Mouse (Mus musculus) ES-E14 (cell line): Measurements from ENCODE around the gene Gm5460. TPM values are rescaled to one million over a fixed set of nuclear protein-coding genes. Genes with fewer than 3 reads are reported as not detected.

ENCODE experiments used
- DNase-seq: peaks from one replicate; pipeline ENCODE4 v3.0.0-alpha.2; 2013; ENCODE audit warnings: low read depth, low spot score
- H3K27ac ChIP-seq: 2 replicates; pipeline ENCODE4 v1.5.1; 2012; ENCODE audit warnings: low read depth, mild to moderate bottlenecking, low read length, moderate library complexity, mixed read lengths; ENCODE audit not compliant: poor library complexity, insufficient read depth, severe bottlenecking
- H3K36me3 ChIP-seq: 2 replicates; pipeline ENCODE4 v1.6.1; 2012; ENCODE audit warnings: mild to moderate bottlenecking, low read length, moderate library complexity, mixed read lengths; ENCODE audit not compliant: control insufficient read depth, poor library complexity, insufficient read depth, severe bottlenecking
- H3K4me1 ChIP-seq, 2 experiments: fragments of 150-350 bp in 1 of 2; sonication (generic) in 1 of 2; 2 replicates each; pipeline ENCODE4 v1.6.1; 2012; ENCODE audit warnings: low read length in 2 of 2, mild to moderate bottlenecking in 1 of 2, mixed read lengths in 1 of 2; ENCODE audit not compliant: control insufficient read depth in 2 of 2, insufficient read depth in 2 of 2, poor library complexity in 1 of 2
- H3K4me3 ChIP-seq, 2 experiments: fragments of 150-350 bp in 1 of 2; sonication (generic) in 1 of 2; 2 replicates each; pipeline ENCODE4 v1.5.1; 2012; ENCODE audit warnings: low read length in 2 of 2, low read depth in 1 of 2, mild to moderate bottlenecking in 1 of 2, mixed read lengths in 1 of 2; ENCODE audit not compliant: insufficient read depth in 1 of 2, poor library complexity in 1 of 2, severe bottlenecking in 1 of 2
- H3K9ac ChIP-seq: 2 replicates; pipeline ENCODE4 v1.6.1; 2012; ENCODE audit warnings: low read depth, mild to moderate bottlenecking, low read length, mixed read lengths; ENCODE audit not compliant: poor library complexity, insufficient read depth, severe bottlenecking
- H3K9me3 ChIP-seq: fragments of 150-350 bp; sonication (generic); 2 replicates; pipeline ENCODE4 v1.6.1; 2012; ENCODE audit warnings: low read depth, mild to moderate bottlenecking, low read length; ENCODE audit not compliant: control insufficient read depth, insufficient read depth
- CHD2 ChIP-seq: IDR thresholded peaks from 2 replicates; pipeline ENCODE4 v1.6.1; 2014; ENCODE audit warnings: mild to moderate bottlenecking, low read depth, low read length, inconsistent platforms
- HCFC1 ChIP-seq: IDR thresholded peaks from 2 replicates; pipeline ENCODE4 v1.6.1; 2012; ENCODE audit warnings: low read length, inconsistent platforms, borderline replicate concordance; ENCODE audit not compliant: insufficient read depth
- MAFK ChIP-seq: IDR thresholded peaks from 2 replicates; pipeline ENCODE4 v1.6.1; 2014; ENCODE audit warnings: mild to moderate bottlenecking, low read depth, low read length, inconsistent platforms; ENCODE audit not compliant: insufficient read depth
- ZC3H11A ChIP-seq: IDR thresholded peaks from 2 replicates; pipeline ENCODE4 v1.6.1; 2012; ENCODE audit warnings: low read depth, mild to moderate bottlenecking, inconsistent platforms, low read length, borderline replicate concordance
- ZNF384 ChIP-seq: IDR thresholded peaks from 2 replicates; pipeline ENCODE4 v1.6.1; 2012; ENCODE audit warnings: low read depth, low read length, inconsistent platforms
- in situ Hi-C, 2 experiments: fragments of 600-800 bp; cut with MboI; formaldehyde crosslinking; loops; one replicate each; pipeline ENCODE4 v1.15.1; 2025; ENCODE audit warnings: low sequenced_read_pairs in 2 of 2, inconsistent platforms in 1 of 2; ENCODE audit not compliant: unreplicated experiment in 2 of 2
- total RNA-seq: library from RNA; depleted of rRNA; stranded (reverse); fragments of 300-350 nt; gene quantifications from 2 replicates; pipeline ENCODE4 v1.2.3, GENCODE M21; 2012

The Gm5460 gene
- total RNA-seq, 1 experiment: not detected

- in situ Hi-C loops: loop anchor here (10.0 to 25.0 kb wide), 4 partner anchors 308 to 700 kb away; partner anchors contain the start of gene Ldb3 (in 2 of the 2)
- no peaks in the 10 kb centered on the region for H3K9me3 ChIP-seq
- no peak overlapping the region for H3K27ac ChIP-seq
- TF ChIP-seq CHD2: no peak
- TF ChIP-seq HCFC1: no peak
- TF ChIP-seq ZC3H11A: no peak
- no peak for TF ChIP-seq MAFK
- TF ChIP-seq ZNF384: no peak
- no peak overlapping the region for H3K9ac ChIP-seq
- no peak for DNase-seq
- no peaks in the 10 kb centered on the region for H3K36me3 ChIP-seq
- no peak overlapping the region for H3K4me3 ChIP-seq
- H3K4me1 ChIP-seq: peaks cover 0 to 2% of the 10 kb centered on the region in 2 experiments; a peak in 1 of 4 replicates
Observed at GRCm38 (mm10) chr14:34086806-34087205, 70.2 kb downstream of the Gm5460 start.

- Histone ChIP-seq H3K36me3 (no peaks in the 10 kb centered on the region), H3K9me3 (no peaks in the 10 kb centered on the region), H3K9ac (no peak overlapping the region), H3K27ac (no peak overlapping the region), H3K4me3 (no peak overlapping the region), H3K4me1 (peaks cover 0 to 2% of the 10 kb centered on the region in 2 experiments; a peak in 1 of 4 replicates)
- DNase-seq: no peak
- TF ChIP-seq ZNF384 (no peak), HCFC1 (no peak), ZC3H11A (no peak)
- in situ Hi-C loops: loop anchor here (10.0 to 25.0 kb wide), 4 partner anchors 307 to 699 kb away; partner anchors contain the start of gene Ldb3 (in 2 of the 2)
Observed at GRCm38 (mm10) chr14:34087856-34088398, 71.4 kb downstream of the Gm5460 start.

DNA sequence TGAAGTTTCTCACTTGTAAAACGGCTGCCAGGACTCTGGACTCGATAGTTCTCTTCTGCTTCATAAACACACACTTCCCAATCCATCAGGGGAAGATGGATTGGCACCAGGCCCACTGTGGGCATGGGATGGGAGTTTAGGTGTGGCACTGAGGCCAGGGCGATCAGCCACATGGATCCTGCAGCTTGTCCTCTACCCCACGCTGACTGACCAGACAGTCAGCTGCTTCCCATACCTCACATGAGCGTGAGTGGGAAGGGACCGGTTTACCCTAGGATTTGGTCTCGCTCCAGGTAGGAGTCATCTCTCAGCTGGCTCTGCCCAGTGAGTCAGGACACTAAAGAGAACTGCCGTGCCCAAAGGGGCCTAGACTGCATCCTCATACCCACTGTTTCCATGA lies 73.2 kb downstream of the Gm5460 start:
- in situ Hi-C loops: loop anchor here (10.0 to 25.0 kb wide), 4 partner anchors 305 to 698 kb away; partner anchors contain the start of gene Ldb3 (in 2 of the 2)
- Histone ChIP-seq H3K4me1 (peaks cover 0 to 2% of the 10 kb centered on the region in 2 experiments; a peak in 1 of 4 replicates), H3K27ac (no peak overlapping the region), H3K4me3 (no peak overlapping the region), H3K9ac (no peak overlapping the region), H3K9me3 (no peaks in the 10 kb centered on the region), H3K36me3 (no peaks in the 10 kb centered on the region)
- no peak for TF ChIP-seq ZNF384
- TF ChIP-seq HCFC1: no peak
- no peak for TF ChIP-seq CHD2
- TF ChIP-seq MAFK: no peak
- no peak for TF ChIP-seq ZC3H11A
- no peak for DNase-seq

DNA sequence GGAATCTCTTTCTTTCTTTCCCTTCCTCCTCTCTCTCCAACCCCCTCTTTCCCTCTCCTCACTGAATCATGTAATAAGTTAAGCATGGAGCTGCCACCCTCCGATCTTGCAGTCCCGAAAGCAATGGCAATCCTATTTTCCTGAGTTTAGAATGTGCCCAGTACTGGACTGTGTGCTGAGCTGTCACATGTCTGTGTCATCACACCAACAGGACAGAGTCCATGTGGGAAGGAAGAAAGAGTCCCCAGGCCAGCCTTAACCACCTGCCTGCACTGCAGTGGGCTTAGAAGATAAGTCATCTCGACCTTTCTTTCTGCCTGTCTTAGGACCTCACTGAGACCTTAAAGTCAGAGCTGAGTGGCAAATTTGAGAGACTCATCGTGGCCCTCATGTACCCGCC lies 74.9 kb downstream of the Gm5460 start:
- in situ Hi-C loops: loop anchor here (25.0 kb wide), 3 partner anchors 321 to 696 kb away; partner anchors contain the start of gene Ldb3 (in 2 of the 2)
- H3K36me3 ChIP-seq: no peaks in the 10 kb centered on the region
- DNase-seq: no peak
- H3K4me3 ChIP-seq: no peak overlapping the region
- H3K9ac ChIP-seq: no peak overlapping the region
- no peaks in the 10 kb centered on the region for H3K4me1 ChIP-seq
- no peak overlapping the region for H3K27ac ChIP-seq
- no peak for TF ChIP-seq CHD2
- no peak for TF ChIP-seq HCFC1
- TF ChIP-seq ZNF384: no peak
- TF ChIP-seq ZC3H11A: no peak
- no peak for TF ChIP-seq MAFK
- no peaks in the 10 kb centered on the region for H3K9me3 ChIP-seq
